Mouse (Mus musculus): Measurements from ENCODE around the gene Pnmal1. TPM values are rescaled to one million over a fixed set of nuclear protein-coding genes. Genes with fewer than 3 reads are reported as not detected.

Gene Pnmal1
- polyA plus RNA-seq, 1 experiment, result 27.4 TPM

DNA sequence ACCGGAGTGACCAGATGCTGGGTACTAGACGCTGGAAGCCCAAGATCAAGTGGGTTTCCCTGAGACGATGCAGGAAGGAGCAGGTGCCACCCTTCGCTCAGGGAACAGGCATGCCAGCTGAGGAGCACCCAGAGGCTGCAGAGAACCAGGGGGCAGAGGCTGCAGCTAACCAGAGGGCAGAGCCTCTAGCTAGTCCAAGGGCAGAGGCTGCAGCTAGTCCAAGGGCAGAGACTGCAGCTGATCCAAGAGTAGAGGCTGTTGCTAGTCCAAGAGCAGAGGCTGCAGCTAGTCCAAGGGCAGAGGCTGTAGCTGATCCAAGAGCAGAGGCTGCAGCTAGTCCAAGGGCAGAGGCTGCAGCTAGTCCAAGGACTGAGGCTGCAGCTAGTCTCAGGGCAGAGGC lies 35.9 kb downstream of the Pnmal1 start:
- Histone ChIP-seq H3K4me3 (replicated peaks; ENCODE audit: insufficient read depth, low read depth, low read length) (no peak overlapping the region), H3K27me3 (ENCODE audit: control insufficient read depth, insufficient read depth, low read length) (no peaks in the 10 kb centered on the region), H3K27ac (ENCODE audit: insufficient read depth, low read length) (no peak overlapping the region), H3K4me1 (ENCODE audit: control insufficient read depth, insufficient read depth, low read length) (peaks cover 7% of the 10 kb centered on the region)
- no peak for DNase-seq
- TF ChIP-seq POLR2A (IDR thresholded peaks at IDR 0.05; ENCODE audit: borderline replicate concordance, insufficient read depth, low read length), result no peak
- no peak for TF ChIP-seq CTCF (IDR thresholded peaks at IDR 0.05; ENCODE audit: borderline replicate concordance, insufficient read depth, low read depth, low read length)
- WGBS, result 53% methylated on average over 4 of the region's 4 CpGs

GRCm38 (mm10) chr7:16999233-16999632 lies 39.8 kb downstream of the Pnmal1 start:
- WGBS, result 61% methylated on average over 4 of the region's 4 CpGs
- Histone ChIP-seq H3K27me3 (ENCODE audit: control insufficient read depth, insufficient read depth, low read length) (no peaks in the 10 kb centered on the region), H3K27ac (ENCODE audit: insufficient read depth, low read length) (no peak overlapping the region), H3K4me1 (ENCODE audit: control insufficient read depth, insufficient read depth, low read length) (peaks cover 34% of the 10 kb centered on the region), H3K4me3 (replicated peaks; ENCODE audit: insufficient read depth, low read depth, low read length) (no peak overlapping the region)
- DNase-seq, result no peak
- no peak for TF ChIP-seq POLR2A (IDR thresholded peaks at IDR 0.05; ENCODE audit: borderline replicate concordance, insufficient read depth, low read length)
- no peak for TF ChIP-seq CTCF (IDR thresholded peaks at IDR 0.05; ENCODE audit: borderline replicate concordance, insufficient read depth, low read depth, low read length)

GRCm38 (mm10) chr7:16999650-17000049 lies 40.2 kb downstream of the Pnmal1 start:
- H3K27me3 ChIP-seq (ENCODE audit: control insufficient read depth, insufficient read depth, low read length), result no peaks in the 10 kb centered on the region
- no peak overlapping the region for H3K27ac ChIP-seq (ENCODE audit: insufficient read depth, low read length)
- DNase-seq, result peak; percentile 86 to 96
- no peak overlapping the region for H3K4me3 ChIP-seq (replicated peaks; ENCODE audit: insufficient read depth, low read depth, low read length)
- peaks cover 37% of the 10 kb centered on the region for H3K4me1 ChIP-seq (ENCODE audit: control insufficient read depth, insufficient read depth, low read length)
- 19% methylated on average over 4 of the region's 4 CpGs for WGBS
- TF ChIP-seq CTCF (IDR thresholded peaks at IDR 0.05; ENCODE audit: borderline replicate concordance, insufficient read depth, low read depth, low read length) (peak; percentile 98), POLR2A (IDR thresholded peaks at IDR 0.05; ENCODE audit: borderline replicate concordance, insufficient read depth, low read length) (no peak)

DNA sequence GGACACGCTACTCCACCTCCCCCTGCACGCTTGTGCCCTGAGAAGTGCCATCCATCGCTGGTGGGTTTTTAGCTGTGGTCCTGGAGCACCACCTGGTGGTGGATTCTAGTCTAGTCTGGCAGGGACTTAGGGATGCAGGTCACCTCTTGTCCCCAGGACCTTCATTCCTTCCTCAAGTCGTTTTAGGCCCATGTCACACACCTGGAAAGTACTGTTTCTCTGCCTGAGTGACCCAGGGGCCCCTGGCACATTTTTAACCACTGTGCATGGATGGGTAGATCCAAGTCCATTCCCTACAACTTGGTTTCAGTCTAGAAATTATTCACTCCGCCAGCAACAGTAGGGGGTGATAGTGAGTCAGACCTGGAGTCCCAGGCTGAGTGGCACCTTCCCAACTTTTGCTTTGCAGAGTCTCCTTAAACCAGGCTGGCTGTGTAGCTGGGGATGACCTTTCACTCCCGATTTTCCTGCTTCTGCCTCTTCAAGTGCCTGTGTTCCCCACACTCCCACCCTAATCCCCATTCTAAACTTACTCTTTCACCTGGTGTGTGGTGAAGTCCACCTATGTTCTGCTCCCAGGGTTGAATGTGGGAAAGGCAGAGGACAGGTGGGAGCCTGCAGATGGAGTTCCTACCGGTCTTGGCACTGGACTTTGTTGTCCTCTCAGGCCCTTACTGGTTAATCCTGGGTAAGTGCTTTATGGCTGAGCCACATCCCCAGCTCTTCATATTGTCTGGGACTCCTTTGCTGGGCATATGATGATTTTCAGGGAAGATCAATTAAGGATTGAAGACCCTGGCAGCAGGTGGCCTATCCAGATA lies 43.1 kb downstream of the Pnmal1 start:
- Histone ChIP-seq H3K4me1 (ENCODE audit: control insufficient read depth, insufficient read depth, low read length) (peaks cover 57% of the 10 kb centered on the region), H3K4me3 (replicated peaks; ENCODE audit: insufficient read depth, low read depth, low read length) (no peak overlapping the region), H3K27me3 (ENCODE audit: control insufficient read depth, insufficient read depth, low read length) (no peaks in the 10 kb centered on the region), H3K27ac (ENCODE audit: insufficient read depth, low read length) (peak overlapping the region; percentile 93)
- TF ChIP-seq CTCF (IDR thresholded peaks at IDR 0.05; ENCODE audit: borderline replicate concordance, insufficient read depth, low read depth, low read length), result peak; percentile 97
- TF ChIP-seq POLR2A (IDR thresholded peaks at IDR 0.05; ENCODE audit: borderline replicate concordance, insufficient read depth, low read length), result no peak
- DNase-seq, result peak; percentile 90
- WGBS, result under 1% methylated on average over 7 of the region's 7 CpGs

DNA sequence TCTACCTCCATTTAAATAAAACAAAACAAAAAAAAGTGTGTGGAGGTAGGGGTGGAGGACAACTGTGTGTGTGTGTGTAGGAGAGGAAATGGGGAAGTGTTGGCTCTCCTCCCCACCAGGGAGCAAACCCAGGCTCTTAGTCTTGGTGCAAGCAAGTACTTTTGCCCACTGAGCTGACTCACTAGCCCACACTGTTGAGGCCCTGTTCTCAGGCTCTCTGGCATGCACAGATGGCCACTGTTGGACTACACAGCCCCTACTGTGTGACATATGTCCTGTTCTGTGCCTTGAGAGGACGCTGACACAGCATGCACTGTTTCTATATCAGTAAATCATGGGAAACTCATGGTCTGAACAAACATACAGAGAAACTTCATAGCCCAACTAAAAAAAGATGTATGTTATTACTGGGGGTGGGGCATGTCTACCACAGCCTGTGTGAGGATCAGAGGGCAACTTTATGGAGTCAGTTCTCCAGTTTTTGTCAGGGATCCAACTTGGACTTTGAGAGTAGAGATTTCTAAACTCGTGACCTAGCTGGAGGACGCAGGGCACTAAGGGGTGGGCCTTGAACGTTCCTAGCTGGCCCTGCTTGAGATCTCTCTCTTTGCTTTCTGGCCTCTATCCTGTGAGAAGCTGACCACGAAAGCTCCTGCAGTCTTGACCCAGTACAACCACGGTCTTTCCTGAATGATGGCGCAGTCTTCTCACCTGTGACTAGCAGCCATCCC lies 43.9 kb downstream of the Pnmal1 start:
- Histone ChIP-seq H3K4me3 (replicated peaks; ENCODE audit: insufficient read depth, low read depth, low read length) (no peak overlapping the region), H3K4me1 (ENCODE audit: control insufficient read depth, insufficient read depth, low read length) (peaks cover 62% of the 10 kb centered on the region), H3K27ac (ENCODE audit: insufficient read depth, low read length) (peak overlapping the region; percentile 93), H3K27me3 (ENCODE audit: control insufficient read depth, insufficient read depth, low read length) (no peaks in the 10 kb centered on the region)
- WGBS, result 7% methylated on average over 7 of the region's 7 CpGs
- TF ChIP-seq CTCF (IDR thresholded peaks at IDR 0.05; ENCODE audit: borderline replicate concordance, insufficient read depth, low read depth, low read length) (no peak), POLR2A (IDR thresholded peaks at IDR 0.05; ENCODE audit: borderline replicate concordance, insufficient read depth, low read length) (0 out of 2 replicates have a peak, but pooled peaks have one; percentile 2)
- DNase-seq, result peak; percentile 83 to 92

DNA sequence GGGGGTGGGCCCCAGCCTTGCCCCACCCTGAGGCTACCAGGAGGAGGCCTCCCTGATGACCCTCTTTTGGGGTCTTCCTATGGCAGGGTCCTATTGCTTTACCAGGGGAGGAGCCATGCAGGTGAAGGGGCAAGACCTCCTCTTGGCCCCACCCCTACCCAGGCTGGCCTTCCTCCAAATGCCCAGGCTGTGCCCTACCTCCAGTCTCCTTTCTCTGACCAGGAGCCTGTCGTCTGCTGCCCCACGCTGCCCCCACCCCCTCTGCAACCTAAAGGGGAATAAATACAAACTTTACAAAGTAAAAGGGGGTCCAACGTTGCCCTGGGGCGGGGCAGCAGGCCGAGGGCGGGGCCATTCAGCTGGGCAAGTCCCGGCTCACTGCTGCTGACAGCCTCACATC lies 45.2 kb downstream of the Pnmal1 start:
- no peak overlapping the region for H3K4me3 ChIP-seq (replicated peaks; ENCODE audit: insufficient read depth, low read depth, low read length)
- DNase-seq, result peak in 1 of 2 experiments; percentile 36
- H3K27ac ChIP-seq (ENCODE audit: insufficient read depth, low read length), result peak overlapping the region; percentile 93
- no peaks in the 10 kb centered on the region for H3K27me3 ChIP-seq (ENCODE audit: control insufficient read depth, insufficient read depth, low read length)
- 65% methylated on average over 7 of the region's 7 CpGs for WGBS
- peaks cover 62% of the 10 kb centered on the region for H3K4me1 ChIP-seq (ENCODE audit: control insufficient read depth, insufficient read depth, low read length)
- TF ChIP-seq CTCF (IDR thresholded peaks at IDR 0.05; ENCODE audit: borderline replicate concordance, insufficient read depth, low read depth, low read length) (no peak), POLR2A (IDR thresholded peaks at IDR 0.05; ENCODE audit: borderline replicate concordance, insufficient read depth, low read length) (no peak)

DNA sequence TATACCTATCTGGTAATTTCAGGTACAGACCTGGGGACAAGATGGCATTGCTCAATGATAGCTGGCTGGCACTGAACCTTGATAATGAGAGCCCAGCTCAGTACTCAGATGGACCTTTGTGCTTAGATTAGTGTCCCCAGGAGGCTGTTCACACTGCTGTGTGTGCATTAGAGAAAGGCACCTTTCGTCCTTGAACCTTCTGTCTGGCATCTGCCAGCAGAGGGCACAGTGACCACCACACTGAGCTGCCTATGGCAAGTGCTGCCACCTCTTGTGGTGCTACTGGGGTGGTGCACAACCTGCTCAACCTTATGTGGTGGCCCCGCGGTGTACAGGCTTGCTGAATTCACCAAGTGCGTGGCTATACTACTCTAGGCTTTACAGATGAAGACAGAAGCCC lies 47.8 kb downstream of the Pnmal1 start:
- WGBS, result 9% methylated on average over 4 of the region's 4 CpGs
- no peak for TF ChIP-seq POLR2A (IDR thresholded peaks at IDR 0.05; ENCODE audit: borderline replicate concordance, insufficient read depth, low read length)
- peak; percentile 92 for TF ChIP-seq CTCF (IDR thresholded peaks at IDR 0.05; ENCODE audit: borderline replicate concordance, insufficient read depth, low read depth, low read length)
- DNase-seq, result peak; percentile 58 to 63

More for the DNA sequence above, 47.8 kb downstream of the Pnmal1 start:
- Histone ChIP-seq H3K27ac (ENCODE audit: insufficient read depth, low read length) (peak overlapping the region; percentile 42), H3K27me3 (ENCODE audit: control insufficient read depth, insufficient read depth, low read length) (no peaks in the 10 kb centered on the region), H3K4me3 (replicated peaks; ENCODE audit: insufficient read depth, low read depth, low read length) (no peak overlapping the region), H3K4me1 (ENCODE audit: control insufficient read depth, insufficient read depth, low read length) (peaks cover 67% of the 10 kb centered on the region)

Measured in cerebellum, adult 2 months (tissue).